Mouse (Mus musculus) gastrocnemius, postnatal 4 days (tissue): ENCODE measurements around the gene Fam205a2. TPM values are rescaled to one million over a fixed set of nuclear protein-coding genes. Genes with fewer than 3 reads are reported as not detected.
"Not testable (repeated sequence)": the region's sequence is repeated elsewhere in the genome, so short reads cannot be mapped to it uniquely, and the experiment has no call there.

Experiments
- DNase-seq, 2 experiments: peaks; one replicate each; pipeline ENCODE4 v3.0.0; 2021 to 2022; ENCODE audit warnings: low spot score in 2 of 2, mixed read lengths in 2 of 2
- long read RNA-seq, 2 experiments: library from polyadenylated mRNA; stranded (forward); transcript quantifications; one replicate each; pipeline ENCODE4 v2.0.0; 2021
- total RNA-seq, 2 experiments: library from RNA; stranded (reverse); gene quantifications; 2 replicates each; pipeline ENCODE4 v1.2.3; 2021

Gene Fam205a2
- under 1 TPM in 1 of 2 experiments, not detected in 1; 0.23 TPM for total RNA-seq
- long read RNA-seq, experiment 1, result 0 reads
- long read RNA-seq, experiment 2, result 0 reads

DNA sequence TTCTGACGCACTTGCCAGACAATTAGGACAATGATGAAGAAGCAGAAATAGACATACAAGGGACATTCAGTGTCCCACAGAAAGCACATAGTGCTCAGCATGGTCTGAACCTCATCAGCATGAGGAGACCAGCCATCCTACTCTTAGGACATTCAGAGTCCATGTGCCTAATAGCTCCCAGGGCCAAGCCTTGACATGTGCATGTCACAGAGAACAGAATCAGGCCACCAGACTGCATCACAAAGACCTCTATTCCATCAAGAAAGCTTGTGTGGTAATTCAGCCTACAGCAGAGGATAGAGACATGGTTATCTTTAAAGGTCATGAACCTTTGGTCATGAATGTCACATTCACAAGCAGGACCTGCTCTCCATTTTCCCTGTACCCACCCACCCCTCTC lies at the start of gene Fam205a2:
TSS of gene Fam205a2 (minus strand) at position 101 of the 400 bp plus-strand sequence.
- not testable (repeated sequence) for DNase-seq

Other genes starting within 250 kb of the Fam205a2 start
- not detected for gene Gm21953, start 233.9 kb downstream of the Fam205a2 start, total RNA-seq
- under 1 TPM in 1 of 2 experiments, not detected in 1; 0.23 TPM for gene Fam205a3, start 209.8 kb downstream of the Fam205a2 start, total RNA-seq
- not detected for gene Gm21586, start 88.8 kb downstream of the Fam205a2 start, total RNA-seq
- gene Gm2163, start 61.4 kb downstream of the Fam205a2 start, total RNA-seq, result under 1 TPM; 0.17 to 0.26 TPM
- not detected for gene Gm10591, start 84.0 kb upstream of the Fam205a2 start, total RNA-seq
- gene Gm2564, start 101.5 kb upstream of the Fam205a2 start, total RNA-seq, result 1 to 10 TPM in 1 of 2 experiments, under 1 TPM in 1; 0.80 to 1.1 TPM
- not detected for gene Ccl27b, start 127.1 kb upstream of the Fam205a2 start, total RNA-seq
- not detected for gene Il11ra2, start 133.7 kb upstream of the Fam205a2 start, total RNA-seq
- gene 4930578G10Rik, start 207.4 kb upstream of the Fam205a2 start, total RNA-seq, result not detected
- gene Ccl19, start 228.4 kb upstream of the Fam205a2 start, total RNA-seq, result under 1 TPM in 1 of 2 experiments, not detected in 1; 0.74 TPM
- 10 to 100 TPM in 1 of 2 experiments, 1 to 10 TPM in 1; 8.6 to 15.0 TPM for gene Ccl21a, start 245.8 kb upstream of the Fam205a2 start, total RNA-seq